Mouse (Mus musculus) heart, embryonic 13.5 days (tissue): ENCODE results near the gene Tcf7. TPM values are rescaled to one million over a fixed set of nuclear protein-coding genes. Genes with fewer than 3 reads are reported as not detected.

ENCODE experiments used
- ATAC-seq: fragments of 200-750 bp; cut with Nextera tagmentation; 2 replicates; pipeline ENCODE4 v1.8.0; 2017; ENCODE audit warnings: moderate TSS enrichment; ENCODE audit not compliant: insufficient number of reproducible peaks, low FRiP score, low TSS enrichment; ENCODE audit errors: extremely low read depth
- H3K27ac ChIP-seq: fragments of 300-500 bp; sonication (generic); replicated peaks from 2 replicates; pipeline ENCODE4 v1.5.1; 2015; ENCODE audit warnings: moderate library complexity, mild to moderate bottlenecking, inconsistent platforms
- H3K27me3 ChIP-seq: fragments of 300-500 bp; sonication (generic); replicated peaks from 2 replicates; pipeline ENCODE4 v1.6.1; 2015; ENCODE audit warnings: mild to moderate bottlenecking, inconsistent platforms
- H3K36me3 ChIP-seq: fragments of 300-500 bp; sonication (generic); 2 replicates; pipeline ENCODE4 v1.6.1; 2015; ENCODE audit warnings: mild to moderate bottlenecking, inconsistent platforms
- H3K4me1 ChIP-seq: fragments of 300-500 bp; sonication (generic); 2 replicates; pipeline ENCODE4 v1.6.1; 2015; ENCODE audit warnings: inconsistent platforms
- H3K4me2 ChIP-seq: fragments of 300-500 bp; sonication (generic); 2 replicates; pipeline ENCODE4 v1.6.1; 2015; ENCODE audit warnings: inconsistent platforms, mild to moderate bottlenecking, moderate library complexity
- H3K4me3 ChIP-seq: fragments of 300-500 bp; sonication (generic); 2 replicates; pipeline ENCODE4 v1.5.1; 2015; ENCODE audit warnings: moderate library complexity, mild to moderate bottlenecking, inconsistent platforms
- H3K9ac ChIP-seq: fragments of 300-500 bp; sonication (generic); 2 replicates; pipeline ENCODE4 v1.6.1; 2015; ENCODE audit warnings: inconsistent platforms, mild to moderate bottlenecking, moderate library complexity
- H3K9me3 ChIP-seq: fragments of 300-500 bp; sonication (generic); 2 replicates; pipeline ENCODE4 v1.6.1; 2016; ENCODE audit warnings: inconsistent platforms
- WGBS: fragments of 180-500 bp; shearing (Covaris S2); methylation state at CpG from one replicate; pipeline ENCODE4 v1.1.7; 2015; ENCODE audit warnings: mixed read lengths; 5-methylcytosine and 5-hydroxymethylcytosine counted together
- polyA plus RNA-seq: library from polyadenylated mRNA; unstranded; fragments of >200 nt; fragmentation: Nextera tagmentation; extraction: Ambion mirVana; gene quantifications from 2 replicates; pipeline ENCODE4 v1.2.1, GENCODE M21; 2015

Gene Tcf7
- polyA plus RNA-seq, 1 experiment from 2014 or later = 4.3 TPM

DNA sequence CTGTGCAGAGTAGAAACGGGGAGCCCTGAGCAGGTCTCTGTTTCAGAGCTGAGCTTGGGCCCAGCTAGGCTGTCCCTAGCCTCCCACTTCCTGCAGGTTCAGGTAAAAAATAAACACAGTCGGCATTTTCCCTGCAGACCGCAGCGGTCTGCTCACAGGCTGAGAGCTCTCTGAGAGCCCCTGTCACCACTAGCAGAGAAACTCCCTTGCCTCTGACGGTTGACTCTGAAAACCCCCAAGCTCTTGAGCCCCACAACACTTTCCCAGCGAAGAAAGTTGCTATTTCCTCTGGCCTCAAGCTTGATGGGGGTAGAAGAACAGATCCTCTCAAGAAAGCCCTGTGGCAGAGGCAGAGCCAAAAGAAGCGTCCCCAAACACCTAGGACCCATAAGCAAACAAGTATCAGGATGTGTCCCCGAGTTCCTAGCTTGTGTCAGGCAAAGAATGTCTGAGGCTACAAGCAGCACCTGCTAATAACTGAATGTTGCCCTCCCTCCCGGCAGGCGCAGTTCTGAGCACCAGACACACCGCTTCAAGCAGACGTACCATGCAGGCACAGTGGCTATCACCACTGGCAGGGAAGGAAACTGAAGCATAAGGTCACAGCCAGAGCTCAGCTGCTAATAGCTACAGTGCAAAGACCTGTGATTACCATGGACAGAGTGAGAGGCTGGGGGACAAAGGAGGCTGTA is 17.1 kb downstream of the Tcf7 start:
- H3K27me3 ChIP-seq = no peaks in the 10 kb centered on the region
- WGBS = 27% methylated on average over 12 of the region's 12 CpGs
- peak overlapping the region; percentile 38; the same call in 1 of the 2 replicates for H3K27ac ChIP-seq
- H3K4me1 ChIP-seq = peaks cover 44% of the 10 kb centered on the region
- ATAC-seq = no peak
- H3K9ac ChIP-seq = peak overlapping the region; percentile 48
- no peak overlapping the region for H3K4me3 ChIP-seq
- no peaks in the 10 kb centered on the region for H3K36me3 ChIP-seq
- H3K4me2 ChIP-seq = peak overlapping the region; percentile 32
- no peaks in the 10 kb centered on the region for H3K9me3 ChIP-seq

DNA sequence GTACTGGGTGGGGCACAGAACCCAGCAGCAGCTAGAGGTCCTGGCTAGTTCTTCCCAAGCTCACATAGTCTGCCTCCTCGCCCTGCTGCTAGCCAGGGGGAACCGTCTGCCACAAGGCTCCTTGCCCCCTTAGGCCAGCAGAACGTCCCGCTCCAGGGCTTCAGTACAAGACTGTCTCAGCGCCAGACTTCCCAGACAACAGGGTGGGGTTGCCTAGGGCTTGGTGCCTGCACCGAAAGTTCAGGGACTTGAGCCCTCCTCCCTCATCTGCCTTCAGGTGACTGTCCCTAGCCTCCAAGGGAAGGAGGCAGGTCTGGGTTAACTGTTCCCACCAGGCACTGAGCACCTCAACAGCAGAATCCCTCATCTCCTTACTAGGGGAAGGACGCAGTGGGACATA is 17.9 kb downstream of the Tcf7 start:
- no peak overlapping the region for H3K27ac ChIP-seq
- H3K4me1 ChIP-seq = peaks cover 44% of the 10 kb centered on the region
- no peak for ATAC-seq
- no peak overlapping the region for H3K4me2 ChIP-seq
- 0 out of 2 replicates have a peak, but pooled peaks cover under 1% of the 10 kb centered on the region for H3K36me3 ChIP-seq
- H3K4me3 ChIP-seq = no peak overlapping the region
- H3K9me3 ChIP-seq = no peaks in the 10 kb centered on the region
- WGBS = 77% methylated on average over 7 of the region's 7 CpGs
- H3K27me3 ChIP-seq = no peaks in the 10 kb centered on the region
- H3K9ac ChIP-seq = 0 out of 2 replicates have a peak overlapping the region, but pooled peaks have one; percentile 8

DNA sequence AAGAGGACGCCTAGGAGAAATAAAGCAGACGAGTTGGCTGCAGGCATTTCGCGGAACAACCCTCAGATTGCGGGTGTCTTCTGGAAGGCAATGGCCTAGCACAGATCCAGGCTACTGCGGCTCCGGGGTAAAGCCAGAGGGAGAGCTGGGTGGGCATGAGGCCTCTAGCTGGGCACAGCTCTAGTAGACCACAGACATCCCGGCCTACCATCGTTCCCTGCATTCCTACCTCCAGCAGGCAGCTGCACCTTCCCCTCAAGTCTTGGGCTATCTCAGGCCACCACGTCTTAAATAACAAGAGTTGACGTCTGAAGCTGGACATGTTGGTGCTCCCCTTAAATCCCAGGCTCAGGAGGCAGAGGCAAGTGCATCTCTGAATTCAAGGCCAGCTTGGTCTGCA is 20.5 kb downstream of the Tcf7 start:
- no peaks in the 10 kb centered on the region for H3K9me3 ChIP-seq
- ATAC-seq = no peak
- WGBS = 82% methylated on average over 11 of the region's 11 CpGs
- no peak overlapping the region for H3K9ac ChIP-seq
- no peak overlapping the region for H3K4me3 ChIP-seq
- no peaks in the 10 kb centered on the region for H3K27me3 ChIP-seq
- peaks cover 20% of the 10 kb centered on the region for H3K4me1 ChIP-seq
- H3K36me3 ChIP-seq = 0 out of 2 replicates have a peak, but pooled peaks cover 10% of the 10 kb centered on the region
- no peak overlapping the region for H3K27ac ChIP-seq
- no peak overlapping the region for H3K4me2 ChIP-seq

DNA sequence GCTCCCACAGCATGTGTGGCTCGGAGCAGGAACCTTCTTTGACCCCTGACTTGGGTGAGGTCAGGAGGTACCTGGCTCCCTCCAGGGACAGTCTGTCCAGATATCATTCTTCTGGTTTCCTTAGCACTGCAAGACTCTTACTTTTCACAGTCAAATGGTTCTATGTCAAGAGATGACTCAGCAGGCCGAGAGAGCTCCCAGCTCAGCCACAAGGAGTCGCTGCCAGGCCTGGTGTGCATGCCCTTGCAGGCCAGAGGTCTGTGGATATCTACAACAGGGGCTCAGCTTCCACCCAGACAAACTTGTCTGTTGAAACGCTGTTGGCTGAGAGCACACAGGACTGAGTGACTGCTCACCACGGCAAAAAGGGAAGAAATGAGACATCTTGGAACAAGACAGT is 20.9 kb downstream of the Tcf7 start:
- Histone ChIP-seq H3K27me3 (no peaks in the 10 kb centered on the region), H3K9me3 (no peaks in the 10 kb centered on the region), H3K4me2 (no peak overlapping the region), H3K27ac (no peak overlapping the region), H3K9ac (no peak overlapping the region), H3K4me1 (peaks cover 19% of the 10 kb centered on the region), H3K36me3 (0 out of 2 replicates have a peak, but pooled peaks cover 13% of the 10 kb centered on the region), H3K4me3 (no peak overlapping the region)
- ATAC-seq = no peak
- 33% methylated on average over 5 of the region's 5 CpGs for WGBS

DNA sequence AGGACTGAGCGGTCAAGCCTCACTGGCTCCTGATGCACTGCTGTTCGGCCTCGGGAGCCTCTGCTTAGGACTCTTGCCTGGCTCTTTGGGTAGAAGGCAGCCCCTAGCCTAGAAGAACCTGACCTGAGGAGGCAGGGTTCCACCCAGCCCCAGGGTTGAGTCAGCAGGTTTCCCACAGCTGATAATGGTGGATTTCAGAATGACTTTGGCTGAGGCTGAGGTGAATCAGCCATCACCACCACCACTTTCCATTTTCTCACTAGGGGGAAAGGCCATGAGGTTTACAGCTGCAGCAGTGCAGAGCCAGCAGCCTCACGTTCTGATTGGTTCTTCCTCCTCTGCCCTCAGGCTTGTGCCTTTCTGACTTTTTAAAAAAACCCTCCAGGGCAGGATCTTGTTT is 21.9 kb downstream of the Tcf7 start:
- Histone ChIP-seq H3K9me3 (no peaks in the 10 kb centered on the region), H3K27ac (no peak overlapping the region), H3K27me3 (no peaks in the 10 kb centered on the region), H3K9ac (no peak overlapping the region), H3K4me2 (no peak overlapping the region), H3K4me1 (peaks cover 13% of the 10 kb centered on the region), H3K4me3 (no peak overlapping the region), H3K36me3 (peaks cover 17% of the 10 kb centered on the region; the same call in 1 of the 2 replicates)
- whole genome bisulfite sequencing = 70% methylated on average over 4 of the region's 4 CpGs
- no peak for ATAC-seq

DNA sequence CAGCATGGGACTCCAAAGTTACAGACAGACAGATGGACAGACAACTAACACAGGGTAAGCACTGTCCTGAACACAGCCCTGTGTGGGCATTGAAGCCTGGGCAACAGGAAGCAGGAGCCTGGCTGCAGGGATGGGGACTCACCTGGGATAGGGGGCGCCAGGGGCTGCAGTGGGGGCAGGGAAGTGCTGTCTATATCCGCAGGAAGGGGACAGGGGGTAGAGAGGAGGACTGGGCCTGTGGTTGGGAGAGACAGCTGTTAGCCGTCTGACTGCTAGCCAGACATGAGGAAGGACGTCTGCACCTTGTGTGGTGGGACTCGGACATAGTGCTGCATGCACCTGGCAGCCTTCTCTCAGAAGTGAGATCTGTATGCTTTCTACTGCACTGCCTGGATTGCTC is 24.1 kb downstream of the Tcf7 start:
- Histone ChIP-seq H3K27me3 (no peaks in the 10 kb centered on the region), H3K4me2 (no peak overlapping the region), H3K4me1 (peaks cover 11% of the 10 kb centered on the region; the same call in 1 of the 2 replicates), H3K9ac (no peak overlapping the region), H3K9me3 (no peaks in the 10 kb centered on the region), H3K4me3 (no peak overlapping the region), H3K27ac (no peak overlapping the region), H3K36me3 (peaks cover 17% of the 10 kb centered on the region; the same call in 1 of the 2 replicates)
- no peak for ATAC-seq
- 50% methylated on average over 5 of the region's 5 CpGs for WGBS

DNA sequence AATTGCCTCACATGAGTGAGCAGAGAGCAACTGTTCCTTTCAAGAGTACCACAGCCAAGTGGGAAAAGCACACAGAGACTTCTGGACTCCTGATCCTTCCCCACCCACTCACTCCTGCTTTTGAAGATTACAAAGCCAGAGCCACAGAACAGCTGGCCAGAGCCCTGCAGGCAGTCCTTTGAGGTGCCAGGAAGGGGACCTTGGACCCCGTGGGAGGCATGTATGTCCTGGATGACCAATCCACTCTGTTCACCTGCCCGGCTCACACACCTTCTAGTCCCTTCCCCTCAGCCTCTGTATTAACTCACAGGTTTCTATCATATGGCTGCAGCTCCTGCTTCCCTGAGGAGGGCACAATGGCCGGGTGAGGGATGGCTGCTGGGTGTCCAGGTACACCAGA is 25.4 kb downstream of the Tcf7 start:
- Histone ChIP-seq H3K4me2 (no peak overlapping the region), H3K27ac (no peak overlapping the region), H3K9me3 (no peaks in the 10 kb centered on the region), H3K9ac (no peak overlapping the region), H3K27me3 (no peaks in the 10 kb centered on the region), H3K36me3 (peaks cover 17% of the 10 kb centered on the region; the same call in 1 of the 2 replicates), H3K4me1 (peaks cover 11% of the 10 kb centered on the region; the same call in 1 of the 2 replicates), H3K4me3 (no peak overlapping the region)
- no peak for ATAC-seq
- WGBS = 81% methylated on average over 3 of the region's 3 CpGs

DNA sequence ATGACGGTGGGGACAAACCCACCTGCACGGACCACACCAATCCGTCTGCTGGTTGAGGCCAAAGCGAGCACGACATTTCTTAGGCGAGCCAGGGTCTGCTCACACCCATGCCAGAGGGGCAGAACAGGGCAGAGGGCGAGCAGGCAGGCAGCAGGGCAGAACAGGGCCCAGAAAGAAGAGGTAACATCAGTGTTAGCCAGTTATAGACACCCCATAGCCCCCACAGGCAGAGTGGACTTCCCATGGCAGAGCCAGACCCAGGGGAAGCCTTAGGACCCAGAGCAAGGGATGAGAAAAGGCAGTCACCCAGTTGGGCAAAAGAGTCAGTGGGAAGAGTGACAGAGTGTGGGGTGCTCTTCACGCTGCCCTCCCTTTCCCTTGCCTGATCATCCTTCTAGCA is 27.7 kb downstream of the Tcf7 start:
- WGBS = 93% methylated on average over 8 of the region's 8 CpGs
- no peak overlapping the region for H3K4me2 ChIP-seq
- no peak overlapping the region for H3K9ac ChIP-seq
- H3K4me1 ChIP-seq = peaks cover 14% of the 10 kb centered on the region; the same call in 1 of the 2 replicates
- ATAC-seq = no peak
- H3K4me3 ChIP-seq = no peak overlapping the region
- H3K9me3 ChIP-seq = no peaks in the 10 kb centered on the region
- peaks cover 23% of the 10 kb centered on the region; the same call in 1 of the 2 replicates for H3K36me3 ChIP-seq
- no peak overlapping the region for H3K27ac ChIP-seq
- no peaks in the 10 kb centered on the region for H3K27me3 ChIP-seq

DNA sequence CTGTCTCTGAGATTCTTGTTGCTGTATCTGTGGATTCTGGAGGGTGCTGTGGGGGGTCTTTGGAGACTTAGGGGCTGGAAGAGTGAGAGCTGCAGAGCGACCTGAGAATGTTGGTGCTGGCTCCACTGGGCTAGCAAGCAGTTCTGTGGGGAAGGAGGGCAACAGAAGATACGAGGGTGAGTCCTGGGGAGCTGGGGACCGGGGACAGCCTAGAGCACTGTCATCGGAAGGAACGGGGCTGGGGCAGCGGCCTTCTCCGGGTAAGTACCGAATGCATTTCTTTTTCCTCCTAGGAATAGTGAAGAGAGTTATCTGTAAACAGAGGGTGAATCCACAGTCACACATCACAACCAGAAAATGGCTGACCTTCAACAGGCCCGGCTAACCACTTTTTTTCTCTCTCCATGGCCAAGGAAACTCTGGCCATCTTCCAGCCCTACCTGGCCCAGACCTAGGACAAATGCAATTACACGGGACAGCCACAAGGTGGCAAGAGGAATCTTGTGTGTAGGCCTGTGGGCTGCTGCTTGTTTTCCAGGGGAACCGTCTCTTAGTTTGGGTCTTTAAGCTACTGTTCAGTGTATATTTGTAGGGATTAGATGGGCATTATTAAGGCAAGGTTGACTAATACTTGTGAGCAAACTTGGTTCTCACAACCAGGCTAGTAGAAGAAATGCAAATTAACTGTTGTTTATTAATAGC is 29.0 kb downstream of the Tcf7 start:
- Histone ChIP-seq H3K4me2 (no peak overlapping the region), H3K27ac (no peak overlapping the region), H3K9me3 (no peaks in the 10 kb centered on the region), H3K27me3 (no peaks in the 10 kb centered on the region), H3K36me3 (peaks cover 26% of the 10 kb centered on the region), H3K4me1 (peaks cover 14% of the 10 kb centered on the region; the same call in 1 of the 2 replicates), H3K4me3 (no peak overlapping the region), H3K9ac (no peak overlapping the region)
- ATAC-seq = peak; percentile 29; the same call in 1 of the 2 replicates
- 61% methylated on average over 11 of the region's 11 CpGs for WGBS

DNA sequence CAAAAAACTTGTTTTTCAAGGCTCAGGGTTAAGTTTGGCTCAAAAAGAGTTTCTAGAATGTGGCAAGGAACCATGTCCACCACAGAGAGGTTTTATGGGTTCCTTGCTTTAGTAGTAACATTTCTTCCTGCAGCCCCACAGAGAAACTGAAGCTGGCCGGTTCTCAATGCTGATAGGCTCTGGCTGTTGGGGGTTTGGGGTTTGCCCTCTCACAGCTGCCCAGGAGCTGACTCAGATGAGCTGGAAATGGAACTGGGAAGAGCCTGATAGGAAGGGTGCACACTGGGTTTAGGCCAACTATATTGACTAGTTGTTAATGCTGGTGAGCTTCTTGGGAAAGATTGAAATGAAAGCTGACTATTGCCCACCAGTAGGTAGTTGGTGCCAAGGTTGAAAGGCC is 30.1 kb downstream of the Tcf7 start:
- WGBS = 55% methylated on average over 1 of the region's 1 CpGs
- Histone ChIP-seq H3K4me1 (peaks cover 14% of the 10 kb centered on the region; the same call in 1 of the 2 replicates), H3K36me3 (peaks cover 36% of the 10 kb centered on the region), H3K27me3 (no peaks in the 10 kb centered on the region), H3K9ac (no peak overlapping the region), H3K4me3 (no peak overlapping the region), H3K9me3 (no peaks in the 10 kb centered on the region), H3K27ac (no peak overlapping the region), H3K4me2 (no peak overlapping the region)
- no peak for ATAC-seq

DNA sequence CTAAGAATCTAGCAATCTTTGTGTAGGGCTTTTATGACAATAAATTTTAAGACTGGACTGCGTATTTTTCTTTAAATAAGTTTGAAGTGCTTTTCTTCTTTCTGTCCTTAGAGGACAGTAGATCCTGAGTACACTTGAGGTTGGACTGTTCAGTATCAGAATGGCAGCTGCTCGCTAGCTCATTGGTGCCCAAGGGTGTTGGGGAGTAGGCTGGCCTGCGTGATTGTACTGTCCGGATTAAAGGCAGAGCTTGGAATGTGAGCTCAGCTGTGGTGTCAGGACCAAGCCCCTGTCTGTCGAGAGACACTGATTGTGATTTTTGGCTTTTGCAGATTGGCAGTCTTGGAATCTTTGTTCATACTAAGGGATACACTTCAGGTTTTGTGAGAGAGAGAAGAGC is 31.0 kb downstream of the Tcf7 start:
- 49% methylated on average over 5 of the region's 5 CpGs for WGBS
- no peak overlapping the region for H3K9ac ChIP-seq
- peaks cover 38% of the 10 kb centered on the region for H3K36me3 ChIP-seq
- H3K9me3 ChIP-seq = no peaks in the 10 kb centered on the region
- peaks cover 14% of the 10 kb centered on the region; the same call in 1 of the 2 replicates for H3K4me1 ChIP-seq
- no peak overlapping the region for H3K4me3 ChIP-seq
- no peak overlapping the region for H3K4me2 ChIP-seq
- H3K27me3 ChIP-seq = no peaks in the 10 kb centered on the region
- H3K27ac ChIP-seq = no peak overlapping the region
- no peak for ATAC-seq
